Mouse (Mus musculus): Measurements from ENCODE around the gene Mesp1. TPM values are rescaled to one million over a fixed set of nuclear protein-coding genes. Genes with fewer than 3 reads are reported as not detected.

Gene Mesp1
- polyA plus RNA-seq, 1 experiment from 2014 or later: 0.17 TPM

GRCm38 (mm10) chr7:79744051-79744450 is 49.5 kb downstream of the Mesp1 start:
- no peak overlapping the region for H3K4me3 ChIP-seq (ENCODE audit: low read depth, low read length)
- H3K4me2 ChIP-seq (ENCODE audit: low read depth, low read length): no peak overlapping the region
- no peaks in the 10 kb centered on the region; the same call in 1 of the 2 replicates for H3K4me1 ChIP-seq (ENCODE audit: control insufficient read depth, insufficient read depth, low read length)
- no peak overlapping the region for H3K27ac ChIP-seq (replicated peaks; ENCODE audit: low read depth, low read length)
- H3K27me3 ChIP-seq (ENCODE audit: control insufficient read depth, insufficient read depth, low read length): no peaks in the 10 kb centered on the region
- H3K36me3 ChIP-seq (replicated peaks; ENCODE audit: control insufficient read depth, insufficient read depth, low read depth, low read length): no peaks in the 10 kb centered on the region
- H3K9me3 ChIP-seq (replicated peaks; ENCODE audit: control insufficient read depth, low read length): no peaks in the 10 kb centered on the region
- WGBS: 93% methylated on average over 9 of the region's 9 CpGs
- ATAC-seq (replicated peaks; ENCODE audit: insufficient number of reproducible peaks, low FRiP score, low TSS enrichment, low read depth): no peak
- no peak overlapping the region for H3K9ac ChIP-seq (replicated peaks; ENCODE audit: low read length)
- no peak for DNase-seq (ENCODE audit: low spot score)

DNA sequence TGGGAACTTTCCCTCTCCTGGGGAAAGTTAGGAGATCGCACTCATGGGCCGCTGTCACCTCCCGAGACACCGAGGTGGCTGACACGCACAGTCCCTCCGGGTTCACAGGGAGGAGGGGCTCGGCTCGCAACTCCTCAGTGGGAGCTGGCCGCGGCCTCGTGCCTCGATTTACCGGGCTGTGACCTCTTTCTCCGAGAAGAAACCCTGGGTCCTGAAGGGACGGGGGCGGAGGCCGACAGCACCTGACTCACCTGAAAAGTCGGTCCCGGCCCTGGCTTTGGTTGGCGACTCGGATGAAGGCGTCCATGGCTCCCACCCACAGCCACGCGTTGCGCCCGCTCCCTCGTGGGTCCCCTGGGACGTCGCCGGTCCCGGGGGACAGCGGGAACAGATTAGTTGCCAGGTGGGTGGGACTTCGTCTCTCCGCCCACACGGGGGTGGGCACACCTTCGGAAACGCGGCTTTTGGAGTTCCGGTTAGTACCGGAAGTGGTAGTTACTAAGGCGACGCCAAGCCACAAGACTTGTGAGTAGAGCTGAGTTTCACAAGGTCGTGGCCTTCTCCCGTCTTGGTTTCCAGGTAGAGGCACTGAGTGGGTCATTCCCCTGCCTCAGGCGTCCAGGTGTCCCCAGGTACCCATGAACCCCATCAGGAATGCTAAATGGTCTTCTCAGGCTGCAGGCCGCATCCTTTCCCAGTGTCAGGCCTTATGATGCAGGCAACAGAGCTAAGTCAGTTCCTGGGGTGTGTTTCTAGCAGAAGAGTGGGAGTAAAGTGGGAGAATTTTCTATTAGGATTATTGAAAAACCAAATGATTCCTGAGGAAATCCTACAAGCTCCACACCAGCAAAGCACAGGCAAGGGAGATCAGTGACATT is 50.7 kb downstream of the Mesp1 start, which contains the start of the genes Pex11a and Wdr93:
Gene Pex11a (minus strand): TSS at position 473 of the 878 bp plus-strand sequence.
Gene Wdr93 (plus strand): TSS at position 505 of the 878 bp plus-strand sequence.
- 2% methylated on average over 45 of the region's 46 CpGs for WGBS
- Histone ChIP-seq H3K4me1 (ENCODE audit: control insufficient read depth, insufficient read depth, low read length) (no peaks in the 10 kb centered on the region; the same call in 1 of the 2 replicates), H3K4me2 (ENCODE audit: low read depth, low read length) (peak within 1 kb of the TSS; percentile 93), H3K27ac (replicated peaks; ENCODE audit: low read depth, low read length) (no peak within 1 kb of the TSS), H3K9me3 (replicated peaks; ENCODE audit: control insufficient read depth, low read length) (no peaks in the 10 kb centered on the region), H3K36me3 (replicated peaks; ENCODE audit: control insufficient read depth, insufficient read depth, low read depth, low read length) (no peaks in the 10 kb centered on the region), H3K9ac (replicated peaks; ENCODE audit: low read length) (peak within 1 kb of the TSS; percentile 68), H3K27me3 (ENCODE audit: control insufficient read depth, insufficient read depth, low read length) (no peaks in the 10 kb centered on the region), H3K4me3 (ENCODE audit: low read depth, low read length) (peak within 1 kb of the TSS; percentile 75)
- ATAC-seq (replicated peaks; ENCODE audit: insufficient number of reproducible peaks, low FRiP score, low TSS enrichment, low read depth) (peak; percentile 78), DNase-seq (ENCODE audit: low spot score) (peak; percentile 93)

GRCm38 (mm10) chr7:79742277-79742658 is 51.3 kb downstream of the Mesp1 start:
- no peaks in the 10 kb centered on the region for H3K9me3 ChIP-seq (replicated peaks; ENCODE audit: control insufficient read depth, low read length)
- H3K27ac ChIP-seq (replicated peaks; ENCODE audit: low read depth, low read length): no peak overlapping the region
- H3K4me3 ChIP-seq (ENCODE audit: low read depth, low read length): peak overlapping the region; percentile 75

More at GRCm38 (mm10) chr7:79742277-79742658, 51.3 kb downstream of the Mesp1 start:
- H3K4me2 ChIP-seq (ENCODE audit: low read depth, low read length): peak overlapping the region; percentile 93
- 28% methylated on average over 11 of the region's 11 CpGs for WGBS
- H3K9ac ChIP-seq (replicated peaks; ENCODE audit: low read length): peak overlapping the region; percentile 68
- H3K4me1 ChIP-seq (ENCODE audit: control insufficient read depth, insufficient read depth, low read length): no peaks in the 10 kb centered on the region; the same call in 1 of the 2 replicates
- DNase-seq (ENCODE audit: low spot score) (no peak), ATAC-seq (replicated peaks; ENCODE audit: insufficient number of reproducible peaks, low FRiP score, low TSS enrichment, low read depth) (no peak)
- H3K27me3 ChIP-seq (ENCODE audit: control insufficient read depth, insufficient read depth, low read length): no peaks in the 10 kb centered on the region
- no peaks in the 10 kb centered on the region for H3K36me3 ChIP-seq (replicated peaks; ENCODE audit: control insufficient read depth, insufficient read depth, low read depth, low read length)

Other genes starting within 250 kb of the Mesp1 start
- 0.53 and 0.67 TPM in 2 replicates for gene Rhcg, start 176.1 kb downstream of the Mesp1 start, polyA plus RNA-seq (2014; fragmentation: Nextera tagmentation; extraction: Ambion mirVana)
- gene Ticrr, start 133.6 kb downstream of the Mesp1 start, polyA plus RNA-seq (2014; fragmentation: Nextera tagmentation; extraction: Ambion mirVana): 15.3 and 16.3 TPM in 2 replicates
- 4.5 TPM in 2 replicates for gene Kif7, start 78.1 kb downstream of the Mesp1 start, polyA plus RNA-seq (2014; fragmentation: Nextera tagmentation; extraction: Ambion mirVana)
- gene Plin1, start 60.9 kb downstream of the Mesp1 start, polyA plus RNA-seq (2014; fragmentation: Nextera tagmentation; extraction: Ambion mirVana): not detected in 2 replicates
- 7.1 and 8.3 TPM in 2 replicates for gene Pex11a, start 50.7 kb downstream of the Mesp1 start, polyA plus RNA-seq (2014; fragmentation: Nextera tagmentation; extraction: Ambion mirVana)
- gene Wdr93, start 50.6 kb downstream of the Mesp1 start, polyA plus RNA-seq (2014; fragmentation: Nextera tagmentation; extraction: Ambion mirVana): 0.21 and 0.42 TPM in 2 replicates
- gene Mesp2, start 16.9 kb upstream of the Mesp1 start, polyA plus RNA-seq (2014; fragmentation: Nextera tagmentation; extraction: Ambion mirVana): 0.53 TPM in 1 of 2 replicates, not detected in the other
- 7.5 and 7.9 TPM in 2 replicates for gene Anpep, start 67.3 kb upstream of the Mesp1 start, polyA plus RNA-seq (2014; fragmentation: Nextera tagmentation; extraction: Ambion mirVana)
- 49.4 and 61.2 TPM in 2 replicates for gene Ap3s2, start 126.9 kb upstream of the Mesp1 start, polyA plus RNA-seq (2014; fragmentation: Nextera tagmentation; extraction: Ambion mirVana)
- gene Arpin, start 141.6 kb upstream of the Mesp1 start, polyA plus RNA-seq (2014; fragmentation: Nextera tagmentation; extraction: Ambion mirVana): 20.6 and 23.1 TPM in 2 replicates
- gene Zfp710, start 231.0 kb upstream of the Mesp1 start, polyA plus RNA-seq (2014; fragmentation: Nextera tagmentation; extraction: Ambion mirVana): 16.4 and 17.8 TPM in 2 replicates

Measured in embryonic facial prominence, embryonic 11.5 days (tissue).